Mouse (Mus musculus): ENCODE measurements around the gene Nlrp1b. TPM values are rescaled to one million over a fixed set of nuclear protein-coding genes. Genes with fewer than 3 reads are reported as not detected.

Nlrp1b gene
- polyA plus RNA-seq, 1 experiment from 2014 or later, result 0.06 TPM

DNA sequence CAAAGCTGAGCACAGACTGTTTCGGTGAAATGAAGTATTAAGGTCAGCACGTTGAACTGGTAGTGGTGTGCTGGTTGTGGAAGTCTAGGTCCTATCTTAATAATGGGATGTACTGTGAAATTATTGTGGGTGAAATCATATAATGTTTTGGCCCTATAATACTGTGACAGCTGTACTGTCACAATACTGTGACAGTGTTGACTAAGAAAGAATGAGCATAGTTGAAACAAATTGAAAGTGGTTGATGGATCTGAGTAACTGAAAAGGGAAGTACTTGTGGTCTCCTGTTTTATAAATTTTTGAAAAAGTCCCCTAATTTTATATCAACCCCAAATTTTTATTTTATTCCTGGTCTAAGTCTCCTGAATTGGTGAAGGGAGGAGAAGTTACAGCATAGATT is 123.4 kb downstream of the Nlrp1b start:
- H3K4me3 ChIP-seq, result no peak overlapping the region
- no peaks in the 10 kb centered on the region for H3K27me3 ChIP-seq (replicated peaks)
- WGBS (ENCODE audit: insufficient replicate concordance), result 62% methylated on average over 2 of the region's 2 CpGs
- no peaks in the 10 kb centered on the region for H3K4me1 ChIP-seq
- ATAC-seq, result no peak
- H3K9me3 ChIP-seq (replicated peaks), result no peaks in the 10 kb centered on the region
- no peak overlapping the region for H3K4me2 ChIP-seq
- H3K36me3 ChIP-seq, result no peaks in the 10 kb centered on the region
- no peak overlapping the region for H3K9ac ChIP-seq
- H3K27ac ChIP-seq, result no peak overlapping the region

DNA sequence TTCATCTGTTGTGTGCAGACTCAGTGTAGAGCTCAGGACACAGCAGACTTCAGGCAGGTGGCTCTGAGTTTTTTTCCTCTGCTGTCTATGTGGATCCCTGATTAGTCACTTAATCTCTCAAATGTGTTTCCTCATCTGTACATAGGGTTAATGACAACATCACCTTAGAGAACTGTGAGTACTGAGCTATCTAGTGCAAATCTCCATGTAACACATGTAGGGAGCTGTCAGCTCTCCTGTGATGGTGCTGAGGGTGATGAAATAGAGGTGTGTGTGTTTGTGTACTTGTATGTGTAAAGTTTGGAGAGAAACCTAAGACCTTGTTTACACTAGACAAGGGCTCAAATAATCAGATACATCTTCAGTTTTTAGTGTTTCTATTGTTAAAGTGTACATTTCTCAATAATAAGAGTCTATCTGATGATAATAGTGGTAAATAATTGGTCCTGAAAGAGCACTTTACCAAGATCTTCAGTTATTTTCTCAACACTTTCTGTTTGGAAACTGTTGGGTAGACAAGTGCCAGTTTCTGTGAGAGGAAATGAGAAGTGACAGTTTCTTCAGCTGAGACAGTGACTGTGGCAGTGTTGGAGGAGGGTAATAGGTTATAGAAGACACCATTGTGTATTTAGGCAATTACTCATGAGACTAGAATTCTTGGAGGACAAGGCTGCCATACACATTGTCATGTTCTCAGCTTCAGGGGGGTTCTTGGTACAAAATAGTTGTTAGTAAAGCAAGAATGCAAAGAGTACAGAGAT is 124.1 kb downstream of the Nlrp1b start:
- no peak for ATAC-seq
- Histone ChIP-seq H3K4me1 (no peaks in the 10 kb centered on the region), H3K4me2 (no peak overlapping the region), H3K9me3 (replicated peaks) (no peaks in the 10 kb centered on the region), H3K27ac (no peak overlapping the region), H3K4me3 (no peak overlapping the region), H3K9ac (no peak overlapping the region), H3K27me3 (replicated peaks) (no peaks in the 10 kb centered on the region), H3K36me3 (no peaks in the 10 kb centered on the region)

DNA sequence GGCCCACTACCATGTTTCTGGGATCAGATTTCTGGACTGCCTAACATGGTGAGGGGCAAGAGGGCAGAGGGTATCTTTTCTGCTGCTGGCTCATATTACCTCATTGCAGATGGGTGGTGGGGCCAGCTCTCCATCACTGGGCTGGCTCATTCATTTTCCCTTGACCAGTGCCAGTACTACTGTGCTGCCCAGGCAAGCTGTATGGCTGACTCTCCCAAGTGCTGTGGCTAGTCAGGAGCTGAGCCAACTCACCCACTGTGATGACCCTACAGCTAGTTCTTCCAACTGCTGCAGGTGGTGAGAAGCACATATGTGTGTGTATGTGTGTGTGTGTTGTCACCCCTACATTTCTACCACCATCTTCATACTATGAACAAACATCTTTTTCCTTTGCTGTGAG is 126.6 kb downstream of the Nlrp1b start:
- H3K9me3 ChIP-seq (replicated peaks), result no peaks in the 10 kb centered on the region
- no peaks in the 10 kb centered on the region for H3K36me3 ChIP-seq
- ATAC-seq, result no peak

More for the DNA sequence above, 126.6 kb downstream of the Nlrp1b start:
- Histone ChIP-seq H3K4me2 (no peak overlapping the region), H3K27me3 (replicated peaks) (no peaks in the 10 kb centered on the region), H3K4me3 (no peak overlapping the region), H3K9ac (no peak overlapping the region), H3K27ac (no peak overlapping the region), H3K4me1 (no peaks in the 10 kb centered on the region)

Other genes starting within 250 kb of the Nlrp1b start
- gene C1qbp, start 247.7 kb downstream of the Nlrp1b start, polyA plus RNA-seq (2016; fragmentation: Nextera tagmentation; extraction: Ambion mirVana), result 352 and 380 TPM in 2 replicates
- gene Dhx33, start 226.3 kb downstream of the Nlrp1b start, polyA plus RNA-seq (2016; fragmentation: Nextera tagmentation; extraction: Ambion mirVana), result 15.3 and 16.3 TPM in 2 replicates
- gene Mis12, start 211.1 kb downstream of the Nlrp1b start, polyA plus RNA-seq (2016; fragmentation: Nextera tagmentation; extraction: Ambion mirVana), result 29.3 and 31.4 TPM in 2 replicates
- gene Derl2, start 210.9 kb downstream of the Nlrp1b start, polyA plus RNA-seq (2016; fragmentation: Nextera tagmentation; extraction: Ambion mirVana), result 34.8 and 41.4 TPM in 2 replicates
- gene 6330403K07Rik, start 197.2 kb downstream of the Nlrp1b start, polyA plus RNA-seq (2016; fragmentation: Nextera tagmentation; extraction: Ambion mirVana), result 12.9 and 14.1 TPM in 2 replicates
- 0.10 and 0.12 TPM in 2 replicates for gene Nlrp1a, start 86.0 kb downstream of the Nlrp1b start, polyA plus RNA-seq (2016; fragmentation: Nextera tagmentation; extraction: Ambion mirVana)

Measured in liver, embryonic 12.5 days (tissue).